Comparison of ENCODE assay signal across 17 mouse cellular contexts in the genomic region with DNA sequence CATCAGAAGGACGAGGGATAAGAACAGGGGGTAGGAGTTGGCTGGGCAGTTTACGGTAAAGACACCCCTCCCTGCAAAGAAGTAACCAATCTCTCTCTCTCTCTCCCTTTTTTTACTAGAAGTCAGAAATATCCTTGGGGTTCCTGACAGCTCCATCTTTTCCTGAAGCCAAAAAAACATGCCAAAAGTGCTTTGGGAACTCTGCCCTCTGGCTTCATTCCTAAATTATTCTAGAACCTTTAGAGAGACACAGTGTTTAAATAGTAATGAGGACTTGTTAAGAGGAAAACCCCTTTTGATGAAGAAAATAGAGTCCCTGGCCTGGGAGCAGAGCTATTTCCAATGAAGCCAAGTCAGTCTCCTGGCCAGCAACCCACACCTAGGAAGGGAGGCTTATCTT.
"Had no signal": no experiment of that assay in that cellular context is flagged by ENCODE, and none has a peak within 500 bp of the region (broad histone marks: within the 10 kb centered on the region; RNA-seq: fewer than 3 reads in every experiment).

No protein-coding gene starts in this region.

- H3K4me2 ChIP-seq: limb, embryonic 12.5 days; liver, embryonic 13.5 days; lung, embryonic 15.5 days; midbrain, embryonic 11.5 days; midbrain, embryonic 15.5 days; neural tube, embryonic 13.5 days had no signal

- H3K9ac ChIP-seq: limb, embryonic 12.5 days; liver, embryonic 13.5 days; liver, postnatal 0 days; lung, embryonic 15.5 days; midbrain, embryonic 15.5 days; neural tube, embryonic 13.5 days had no signal

- H3K27ac ChIP-seq: limb, embryonic 12.5 days; liver, embryonic 13.5 days; lung, embryonic 15.5 days; macrophage; midbrain, embryonic 15.5 days; neural tube, embryonic 13.5 days had no signal

- DNase-seq: kidney, adult 8-10 months; kidney, postnatal 36 days; layer of hippocampus, adult 9-11 months; liver; liver, embryonic 13.5 days; liver, postnatal 0 days; lung, postnatal 14 days; right cerebral cortex, adult 18-20 months; right cerebral cortex, postnatal 25 days; thymus, postnatal 36 days had no signal

- H3K36me3 ChIP-seq: limb, embryonic 12.5 days; liver, embryonic 13.5 days; lung, embryonic 15.5 days; midbrain, embryonic 15.5 days; neural tube, embryonic 13.5 days had no signal

- H3K4me1 ChIP-seq: limb, embryonic 12.5 days; liver, embryonic 13.5 days; lung, embryonic 15.5 days; megakaryocyte, embryonic 14.5 days; midbrain, embryonic 15.5 days; neural tube, embryonic 13.5 days had no signal

- ATAC-seq: liver, postnatal 0 days; midbrain, embryonic 15.5 days had no signal

- H3K9me3 ChIP-seq: limb, embryonic 12.5 days; liver, embryonic 13.5 days; lung, embryonic 15.5 days; midbrain, embryonic 15.5 days; neural tube, embryonic 13.5 days had no signal

- H3K4me3 ChIP-seq: limb, embryonic 12.5 days; liver, embryonic 13.5 days; lung, embryonic 15.5 days; megakaryocyte, embryonic 14.5 days; midbrain, embryonic 15.5 days; neural tube, embryonic 13.5 days had no signal

- H3K27me3 ChIP-seq: limb, embryonic 12.5 days; liver, embryonic 13.5 days; lung, embryonic 15.5 days; megakaryocyte, embryonic 14.5 days; midbrain, embryonic 15.5 days; neural tube, embryonic 13.5 days had no signal
